Mouse (Mus musculus) cerebellum, postnatal 25 days (tissue): ENCODE results near the gene Lrrc4b.

Experiments
- DNase-seq, 2 experiments: peaks; one replicate each; pipeline ENCODE4 v3.0.0; 2021; ENCODE audit warnings: mixed read lengths in 2 of 2

Lrrc4b gene

DNA sequence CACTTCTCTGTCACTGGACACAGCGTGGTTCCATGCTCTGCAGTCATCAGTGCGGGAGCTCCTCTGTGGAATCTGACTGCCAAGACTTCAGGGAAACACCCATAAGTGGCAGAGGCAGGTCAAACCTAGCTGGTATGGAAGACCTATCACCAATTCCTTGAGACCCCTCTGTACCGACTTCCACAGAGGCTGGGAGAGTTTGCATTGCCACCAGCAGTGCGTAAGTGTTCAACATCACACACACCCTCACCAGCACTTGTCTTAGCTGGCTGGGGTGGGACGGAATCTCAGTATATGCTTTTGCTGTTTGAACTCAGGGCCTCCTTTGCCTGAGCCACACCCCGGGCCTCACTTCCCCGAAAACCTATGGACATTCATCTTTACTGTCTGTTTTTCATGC, 59.1 kb downstream of the Lrrc4b start:
- DNase-seq, result peak in 1 of 2 experiments; percentile 11

DNA sequence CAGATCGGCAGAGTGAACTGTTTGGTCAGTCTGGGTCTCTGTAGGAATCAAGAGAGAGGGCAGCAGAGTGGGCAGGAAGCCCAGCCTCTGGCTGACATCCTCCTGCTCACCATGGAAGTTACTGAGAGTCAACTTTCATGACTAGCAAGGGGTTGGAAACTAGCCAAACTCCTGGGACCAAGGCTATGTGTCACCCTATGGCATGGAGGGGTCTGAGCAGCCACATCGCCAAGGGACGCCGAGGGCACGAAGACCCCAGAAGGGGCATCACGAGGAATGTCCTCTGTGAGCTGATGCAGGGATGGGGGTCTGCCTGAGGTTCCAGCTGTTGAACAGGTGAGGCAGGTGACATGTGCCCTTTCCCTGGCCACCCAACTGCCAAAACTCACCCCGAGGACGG, 59.7 kb downstream of the Lrrc4b start:
- peak in 1 of 2 experiments; percentile 21 for DNase-seq

DNA sequence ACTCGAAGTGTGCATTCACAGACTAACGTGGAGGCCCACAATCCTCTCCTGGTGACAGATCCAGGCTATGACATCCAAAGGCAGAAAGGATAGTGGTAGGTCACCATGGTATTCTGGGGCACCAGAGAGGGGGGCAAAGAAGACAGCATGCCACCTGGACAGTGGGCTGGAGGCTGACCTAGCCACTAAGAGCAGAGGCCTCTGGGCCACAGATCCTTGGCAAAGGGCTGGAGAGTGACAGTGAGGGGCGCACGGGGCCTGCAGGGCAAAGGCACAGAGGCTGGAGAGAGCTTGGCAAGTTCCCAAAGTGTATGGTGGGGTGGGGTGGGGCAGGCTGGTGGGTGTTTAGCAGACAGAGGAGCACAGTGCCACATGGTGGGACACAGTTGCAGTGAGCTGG, 61.5 kb downstream of the Lrrc4b start:
- DNase-seq, result peak in 1 of 2 experiments; percentile 22

DNA sequence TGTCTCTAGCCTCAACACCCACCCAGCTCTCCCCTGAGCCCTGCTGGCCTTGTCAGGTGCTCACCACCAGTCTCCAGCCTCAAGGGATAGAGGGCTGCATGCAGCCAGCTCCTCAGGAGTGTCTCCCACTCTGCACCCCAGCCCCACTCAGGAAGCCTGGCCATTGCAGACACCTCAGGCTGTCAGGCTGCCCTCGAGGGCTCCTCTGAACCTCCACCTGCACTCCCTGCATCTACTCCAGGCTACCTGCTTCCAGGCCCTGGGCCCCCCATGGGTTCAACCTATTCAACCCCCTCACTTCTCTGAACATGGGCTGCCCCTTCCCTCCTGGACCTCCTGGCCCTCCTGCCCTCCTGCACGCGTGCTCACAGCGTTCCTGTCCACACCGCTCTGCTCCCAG, 62.6 kb downstream of the Lrrc4b start:
- DNase-seq, result peak in 1 of 2 experiments; percentile 8

DNA sequence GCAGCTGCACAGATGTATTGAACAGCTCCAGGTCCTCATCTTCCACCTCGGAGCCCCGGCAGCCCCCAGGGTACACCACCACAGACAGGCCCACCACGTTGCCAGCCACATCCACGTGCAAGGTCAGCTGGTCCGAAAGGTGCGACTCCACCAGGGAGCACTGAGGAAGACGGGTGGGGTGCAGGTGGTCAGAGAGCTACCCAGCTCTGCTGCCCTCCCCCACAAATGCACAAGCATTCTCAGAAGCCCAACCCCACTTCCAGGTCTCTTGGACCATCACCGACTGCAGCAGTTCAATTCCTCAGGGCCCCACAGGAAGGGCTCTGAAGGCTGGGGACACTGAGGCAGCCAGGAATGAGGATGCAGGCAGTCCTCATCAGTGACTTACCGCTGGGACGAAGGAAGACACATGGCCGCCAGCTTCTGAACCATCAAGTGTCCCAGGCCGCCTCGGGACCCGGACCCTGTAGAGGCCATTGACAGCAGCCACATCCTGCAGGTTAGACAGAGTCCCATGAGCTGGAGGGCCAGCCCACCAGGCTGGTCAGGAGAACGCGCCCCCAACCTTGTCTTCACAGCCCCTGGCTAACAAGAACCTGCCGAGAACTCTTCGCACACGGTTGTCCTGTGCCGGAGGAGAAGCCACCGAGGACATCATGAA, 63.5 kb downstream of the Lrrc4b start:
- peak in 1 of 2 experiments; percentile 12 for DNase-seq

DNA sequence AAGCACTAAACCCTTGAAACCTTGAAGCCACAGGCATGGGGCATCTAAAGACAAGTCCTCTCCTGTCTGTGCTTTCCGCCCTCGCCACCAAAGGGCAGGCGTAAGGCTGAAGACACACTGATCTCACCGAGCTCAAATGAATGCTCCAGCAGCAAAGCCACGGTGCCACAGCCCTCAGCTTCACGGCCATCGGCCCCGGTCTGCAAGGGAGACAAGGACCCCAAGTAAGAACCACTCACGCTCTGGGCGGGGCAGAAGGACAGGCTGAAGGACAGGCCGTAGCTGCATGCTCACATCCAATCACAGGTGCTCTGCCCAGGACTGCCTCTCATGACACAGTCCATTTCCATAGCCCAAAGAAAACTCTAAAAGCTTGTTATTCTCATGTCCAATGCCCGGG, 65.9 kb downstream of the Lrrc4b start:
- peak in 1 of 2 experiments; percentile 42 for DNase-seq

DNA sequence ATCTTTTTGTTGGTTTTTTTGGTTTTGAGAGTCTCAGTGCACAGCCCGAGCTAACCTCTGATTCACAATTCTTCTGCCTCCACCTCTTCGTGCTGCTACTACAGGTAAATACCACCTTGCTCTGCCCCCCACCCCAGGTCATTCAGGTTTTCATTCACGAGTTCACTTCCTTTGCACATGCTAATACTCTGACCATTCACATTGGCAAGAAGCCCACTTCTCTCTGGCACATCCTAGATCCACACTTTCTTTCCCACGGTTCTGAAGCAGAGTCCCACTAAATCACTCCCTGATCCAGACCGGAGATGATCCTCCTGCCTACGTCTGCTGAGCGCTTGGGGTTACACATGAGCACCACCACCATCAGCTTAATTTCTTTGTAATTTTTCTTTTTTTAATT, 66.3 kb downstream of the Lrrc4b start:
- DNase-seq, result peak in 1 of 2 experiments; percentile 34

DNA sequence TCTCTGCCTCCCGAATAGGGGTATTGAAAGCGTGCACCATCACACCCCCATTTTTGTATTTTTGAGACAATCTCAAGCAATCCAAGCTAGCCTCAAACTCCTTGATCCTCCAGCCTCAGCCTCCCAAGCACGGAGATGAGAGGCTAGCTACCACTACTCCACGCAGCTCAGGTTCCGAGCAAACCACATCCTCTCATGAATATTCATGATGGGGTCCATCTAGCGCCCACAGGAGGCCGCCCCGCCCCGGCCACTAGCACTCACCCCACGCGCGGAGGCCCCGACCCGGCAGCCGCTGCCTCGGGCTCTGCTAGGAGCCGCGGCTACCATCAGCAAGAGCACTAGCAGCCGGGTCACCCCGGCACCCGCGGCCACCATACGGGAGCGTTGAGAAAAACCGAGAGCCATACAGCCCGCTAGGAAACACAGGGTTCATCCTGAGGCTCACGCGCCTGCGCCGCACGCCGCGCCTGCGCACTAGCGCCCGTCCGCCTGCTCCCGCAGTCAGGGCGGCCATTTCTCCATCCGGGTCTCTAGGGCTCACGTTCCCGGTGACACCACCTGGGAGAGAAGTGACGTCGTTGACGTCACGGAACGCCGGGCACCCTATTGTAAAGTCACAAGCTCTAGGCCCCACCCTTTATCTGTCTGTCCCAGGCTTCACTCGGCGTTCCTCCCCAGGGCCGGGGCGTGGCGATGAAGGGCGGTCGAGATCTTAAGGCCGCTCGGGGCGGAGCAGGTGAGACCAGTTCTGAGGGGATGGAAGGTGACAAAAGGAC, 67.4 kb downstream of the Lrrc4b start, which contains the start of the genes Emc10 and Fam71e1:
Gene Emc10 (minus strand): TSS at position 538 of the 779 bp plus-strand sequence.
Gene Fam71e1 (plus strand): TSS at position 590 of the 779 bp plus-strand sequence.
- DNase-seq, result peak; percentile 99

DNA sequence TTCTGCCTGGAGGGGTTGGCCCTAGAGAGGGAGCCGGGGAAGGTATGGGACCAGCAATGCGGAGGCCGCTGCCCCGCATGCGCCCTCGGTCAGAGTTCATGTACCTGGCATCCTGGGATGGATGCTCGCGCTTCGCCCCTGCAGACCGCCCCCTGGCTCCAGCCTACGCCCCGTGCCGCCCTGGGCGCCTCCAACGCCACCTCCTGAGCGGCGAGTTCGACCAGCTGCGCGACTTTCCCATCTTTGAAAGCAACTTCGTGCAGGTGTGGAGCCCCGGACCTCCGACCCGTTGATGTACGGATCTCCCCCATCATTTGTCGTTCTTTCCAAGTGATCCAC, 67.9 kb downstream of the Lrrc4b start:
- DNase-seq, result no peak

DNA sequence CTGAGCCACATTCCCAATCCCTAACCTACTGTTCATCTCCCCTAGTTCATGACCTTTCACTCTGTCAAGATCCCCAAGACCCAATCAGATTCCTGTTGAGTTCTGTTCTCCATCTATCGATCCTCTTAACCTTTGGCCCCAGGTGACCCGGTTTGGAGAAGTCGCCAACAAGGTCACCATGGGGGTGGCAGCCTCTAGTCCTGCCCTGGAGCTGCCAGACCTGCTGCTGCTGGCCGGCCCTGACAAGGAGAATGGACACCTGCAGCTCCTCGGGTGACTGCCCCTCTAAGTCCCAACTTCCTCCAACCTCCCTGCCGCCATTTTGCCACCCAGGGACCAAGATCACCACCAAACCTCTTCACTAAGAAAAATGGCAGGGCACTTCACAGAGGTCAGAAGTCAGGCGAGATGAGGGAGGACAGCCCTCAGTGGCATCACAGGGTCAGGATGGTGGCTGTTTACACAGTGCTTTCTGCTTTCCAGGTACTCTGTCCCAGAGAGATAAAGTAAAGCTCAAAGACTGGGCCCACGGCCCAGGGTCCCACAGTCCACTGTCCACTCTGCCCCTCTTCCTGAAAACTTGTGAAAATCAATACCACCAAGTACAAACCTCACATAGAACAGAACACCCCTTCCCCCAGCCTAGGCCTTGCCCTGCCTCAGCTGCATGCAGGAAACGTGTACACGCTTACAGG, 68.7 kb downstream of the Lrrc4b start:
- peak in 1 of 2 experiments; percentile 38 for DNase-seq

DNA sequence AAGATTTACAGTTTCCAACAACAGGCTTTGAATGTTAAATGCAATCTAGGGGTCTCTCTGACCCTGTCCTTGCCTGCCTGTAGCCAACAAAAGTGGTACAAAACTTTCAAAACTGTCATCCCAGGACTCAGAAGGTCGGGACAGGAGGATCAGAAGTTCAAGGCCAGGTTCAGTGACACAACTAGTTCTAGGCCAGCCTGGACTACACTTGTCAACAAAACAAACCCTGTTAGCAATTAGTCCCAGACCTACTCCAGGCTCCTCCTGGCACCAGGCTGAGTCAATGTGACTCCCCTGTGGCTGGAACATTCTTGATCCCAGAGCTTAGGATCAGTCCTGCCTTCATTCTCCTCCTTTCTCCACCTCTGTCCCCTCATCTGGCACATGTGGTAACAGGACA, 70.1 kb downstream of the Lrrc4b start:
- DNase-seq, result no peak

DNA sequence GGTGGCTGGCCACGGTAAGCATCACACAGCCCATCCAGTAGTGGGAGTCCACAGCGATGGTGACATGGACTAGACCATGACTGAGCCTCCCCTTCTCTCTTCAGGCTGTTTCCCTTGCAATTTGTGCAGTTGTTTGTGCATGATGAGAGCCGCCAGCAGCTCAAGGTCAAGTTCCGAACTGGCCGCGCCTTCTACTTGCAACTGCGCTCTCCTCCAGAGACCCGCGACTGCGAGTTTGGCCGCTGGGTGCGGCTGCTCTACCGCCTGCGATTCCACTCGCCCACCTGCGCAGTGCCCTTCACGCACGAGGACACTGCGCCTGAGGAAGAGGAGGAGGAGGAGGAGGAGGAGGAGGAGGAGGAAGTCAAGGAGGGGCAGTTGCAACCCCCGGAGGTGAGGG, 71.2 kb downstream of the Lrrc4b start:
- DNase-seq, result peak in 1 of 2 experiments; percentile 12

DNA sequence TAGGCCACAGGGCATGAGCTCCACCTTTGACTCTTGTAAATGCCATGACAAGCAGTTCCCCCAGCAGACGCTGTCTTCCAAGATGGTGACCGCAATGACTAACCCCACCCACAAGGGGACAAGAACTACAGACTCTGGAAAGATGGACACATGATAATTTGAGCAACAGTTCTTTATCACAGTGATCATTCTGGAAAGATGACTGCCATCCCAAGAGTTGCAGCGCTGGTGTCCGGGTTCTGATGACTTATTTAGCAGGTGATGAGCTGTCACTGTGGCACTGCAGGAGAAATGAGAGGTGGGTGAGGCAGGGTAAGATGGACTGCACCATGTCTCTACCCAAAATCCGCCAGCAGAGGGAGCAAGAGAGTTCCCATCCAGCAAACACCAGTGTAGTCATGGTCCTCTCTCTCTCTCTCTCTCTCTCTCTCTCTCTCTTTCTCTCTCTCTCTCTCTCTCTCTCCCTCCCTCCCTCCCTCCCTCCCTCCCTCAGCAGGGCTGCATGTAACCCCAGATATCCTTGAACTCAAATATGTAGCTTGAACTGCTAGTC, 72.8 kb downstream of the Lrrc4b start:
- DNase-seq, result peak; percentile 83 to 89

DNA sequence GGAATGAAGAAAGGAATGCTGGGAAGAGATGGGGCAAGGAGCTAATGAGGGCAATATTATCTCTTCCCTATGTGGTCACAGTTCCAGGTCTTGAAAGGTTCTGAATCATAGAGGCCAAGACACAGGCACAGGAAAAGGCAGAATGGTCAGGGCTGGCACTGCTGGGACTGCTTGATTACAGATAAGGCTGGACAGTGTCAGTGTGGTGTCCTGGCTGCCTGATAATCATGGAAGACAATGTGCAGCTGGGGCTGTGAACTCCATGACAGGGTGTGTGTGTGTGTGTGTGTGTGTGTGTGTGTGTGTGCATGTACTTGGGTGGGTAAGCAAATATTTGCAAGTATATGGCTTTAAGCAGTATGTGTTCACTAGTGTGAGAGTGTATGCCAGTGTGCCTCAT, 78.7 kb downstream of the Lrrc4b start:
- DNase-seq, result no peak
